Mouse (Mus musculus) lung, postnatal 25 days (tissue): ENCODE results near the gene Rora.

Source experiments
- DNase-seq: peaks from one replicate; pipeline ENCODE4 v3.0.0; 2022; ENCODE audit warnings: low spot score

Rora gene

DNA sequence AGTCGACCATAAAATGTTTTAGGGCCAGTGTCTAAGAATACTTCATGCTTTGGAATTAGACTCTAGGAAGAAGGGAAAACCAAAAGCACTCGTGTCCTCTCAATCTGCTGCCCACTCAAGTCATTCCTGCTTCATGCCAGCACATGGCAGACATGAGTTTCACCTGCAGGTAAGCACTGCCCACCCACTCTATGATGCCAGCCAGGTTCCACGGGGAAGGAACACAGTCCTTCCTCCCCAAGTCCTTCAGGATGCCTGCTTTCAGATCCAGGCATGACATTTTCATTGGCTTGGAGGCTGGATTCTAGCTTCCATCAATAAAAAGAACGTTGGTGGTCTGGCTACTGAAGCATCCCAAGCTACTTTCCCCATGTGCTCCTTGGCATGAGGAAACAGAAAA lies 166.4 kb downstream of the Rora start:
- DNase-seq = no peak

DNA sequence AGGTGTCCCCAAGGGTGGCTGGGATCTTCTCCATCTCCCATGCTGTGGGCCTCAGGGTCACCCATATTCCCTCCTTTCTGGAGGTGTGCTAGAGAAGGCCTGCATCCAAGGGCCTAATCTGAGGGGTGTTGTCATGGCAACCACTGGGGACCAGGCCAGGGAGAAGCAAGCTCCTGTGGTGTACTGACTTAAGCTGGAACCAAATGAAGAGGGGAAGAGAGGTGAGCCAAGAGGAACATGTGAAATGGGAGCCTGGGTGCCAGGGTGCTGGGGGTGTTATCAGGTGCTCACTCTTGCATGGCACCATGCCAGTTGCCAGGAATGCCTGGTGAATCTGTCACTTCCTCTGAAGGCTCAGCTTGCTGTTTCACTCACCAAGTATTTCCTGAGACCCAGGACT lies 166.9 kb downstream of the Rora start:
- DNase-seq = no peak

GRCm38 (mm10) chr9:68821388-68821787 lies 167.8 kb downstream of the Rora start:
- DNase-seq = no peak

GRCm38 (mm10) chr9:68823292-68823691 lies 169.7 kb downstream of the Rora start:
- no peak for DNase-seq

GRCm38 (mm10) chr9:68825107-68825506 lies 171.5 kb downstream of the Rora start:
- no peak for DNase-seq

DNA sequence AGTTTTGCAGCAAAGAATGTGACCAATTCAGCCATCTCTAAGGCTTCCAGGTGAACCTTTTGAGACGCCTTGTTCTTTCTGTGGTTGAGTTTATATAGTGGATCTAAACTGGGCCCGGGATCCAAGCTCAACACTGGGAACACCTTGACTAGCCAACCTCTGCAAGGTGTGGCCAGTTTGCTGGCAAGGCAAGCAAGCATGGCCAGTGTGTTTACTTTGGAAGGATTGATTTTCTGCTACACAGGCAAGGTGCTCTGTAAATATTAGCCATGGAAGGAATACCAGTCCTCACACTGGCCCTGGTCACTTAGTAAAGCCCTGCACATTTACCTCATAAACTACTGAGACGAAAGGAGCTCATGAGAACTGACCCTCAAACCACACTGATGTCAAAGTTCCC lies 172.3 kb downstream of the Rora start:
- peak; percentile 39 for DNase-seq

- no peak for DNase-seq
Measured at GRCm38 (mm10) chr9:68827441-68827840, 173.9 kb downstream of the Rora start.

DNA sequence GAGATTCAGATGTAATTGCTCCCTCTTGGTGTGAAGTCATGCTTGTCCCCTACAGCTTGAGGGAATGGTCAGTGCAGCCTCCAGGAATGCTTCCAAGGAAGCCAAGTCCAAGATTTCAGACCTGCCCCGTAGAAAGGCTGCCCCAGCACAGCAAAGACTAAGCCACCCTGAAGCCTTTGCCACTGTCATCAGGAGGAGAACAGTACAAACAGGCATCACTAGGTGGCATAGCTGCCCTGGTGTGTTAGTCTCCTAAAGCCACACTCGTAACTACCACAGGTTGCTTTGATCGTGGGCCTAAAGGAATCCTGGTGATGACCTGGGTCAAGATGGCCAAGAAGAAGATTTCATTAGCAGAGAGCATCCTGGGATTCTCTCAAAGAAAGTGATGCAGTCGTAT lies 176.3 kb downstream of the Rora start:
- no peak for DNase-seq

GRCm38 (mm10) chr9:68833323-68833722 lies 179.7 kb downstream of the Rora start:
- no peak for DNase-seq

- no peak for DNase-seq
Measured at GRCm38 (mm10) chr9:68835037-68835649, 181.6 kb downstream of the Rora start.

DNA sequence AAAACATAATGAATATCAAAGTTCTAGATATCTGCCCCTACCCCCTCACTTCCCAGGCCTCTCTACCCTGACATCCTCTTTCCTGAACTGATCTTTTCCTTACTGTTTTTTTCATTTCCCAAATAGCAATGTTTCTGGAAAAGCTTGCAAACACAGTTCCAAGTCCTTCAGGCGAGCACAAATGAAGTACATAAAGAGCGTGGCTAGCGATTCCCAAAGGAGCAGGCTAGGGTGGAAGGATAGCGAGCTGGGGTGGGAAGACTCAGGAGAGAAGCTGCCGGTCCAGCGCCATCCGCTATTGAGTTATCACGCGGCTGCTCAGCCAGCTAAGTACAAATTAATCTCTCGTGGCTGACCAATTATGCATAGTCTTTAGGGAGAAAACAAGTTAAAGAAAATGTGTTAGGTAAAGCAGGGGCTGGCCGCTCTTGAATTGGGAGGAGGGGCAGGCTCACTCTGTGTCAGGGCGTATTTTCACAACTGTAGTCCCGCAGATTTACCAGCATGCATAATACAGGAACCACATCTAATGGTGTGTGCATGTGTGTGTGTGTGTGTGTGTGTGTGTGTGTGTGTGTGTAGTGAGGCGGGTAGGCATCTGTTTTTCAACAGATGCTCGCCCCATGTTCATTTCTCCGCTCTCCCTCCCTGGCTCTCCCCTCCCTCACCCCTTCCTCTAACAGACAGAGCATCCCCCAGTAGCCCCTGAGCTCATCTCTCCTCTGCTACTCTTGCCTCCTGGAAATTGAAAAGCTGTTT lies 188.7 kb downstream of the Rora start:
- DNase-seq = no peak

- DNase-seq = no peak
Measured at GRCm38 (mm10) chr9:68845556-68845955, 192.0 kb downstream of the Rora start.

- DNase-seq = no peak
Measured at GRCm38 (mm10) chr9:68850321-68850720, 196.7 kb downstream of the Rora start.

- DNase-seq = no peak
Measured at GRCm38 (mm10) chr9:68852201-68852600, 198.6 kb downstream of the Rora start.

DNA sequence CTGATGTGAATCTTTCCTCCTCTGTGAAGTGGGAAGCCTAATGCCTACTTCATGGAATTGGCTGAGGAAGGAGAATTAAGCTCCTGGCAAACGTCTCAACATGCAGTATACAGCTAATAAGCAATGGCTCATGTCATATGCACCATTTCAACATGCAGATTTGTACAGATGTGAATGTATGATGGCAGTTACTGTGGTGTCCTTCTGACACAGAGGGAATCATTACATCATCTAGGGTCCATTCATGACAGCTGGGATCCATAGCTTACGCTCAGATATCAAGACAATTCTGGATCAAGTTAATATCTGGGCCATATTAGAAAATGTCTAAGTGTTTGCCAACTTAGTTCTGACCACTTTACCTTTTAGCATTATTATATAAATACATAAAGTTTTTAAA lies 199.3 kb downstream of the Rora start:
- no peak for DNase-seq

GRCm38 (mm10) chr9:68859500-68859899 lies 205.9 kb downstream of the Rora start:
- DNase-seq = peak; percentile 39

DNA sequence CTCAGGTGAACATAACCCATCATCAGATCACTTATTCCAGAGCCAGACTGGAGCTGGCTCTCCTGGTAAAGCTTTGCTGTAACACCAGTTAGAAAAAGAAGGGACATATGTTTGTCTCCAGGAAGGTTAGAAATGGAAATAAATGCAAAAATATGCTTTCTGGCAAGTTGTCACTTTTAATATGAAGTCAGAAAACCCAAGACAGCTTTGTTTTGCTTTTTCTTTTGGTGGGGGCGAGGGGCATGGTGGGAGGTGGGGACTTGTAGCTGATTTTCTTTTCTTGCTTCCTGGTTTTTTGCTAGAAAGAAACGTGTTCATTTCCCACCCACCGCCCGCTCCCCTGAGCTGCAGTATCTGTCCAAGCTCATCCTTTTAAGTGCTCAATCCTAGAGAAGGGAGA lies 212.7 kb downstream of the Rora start:
- DNase-seq = no peak

DNA sequence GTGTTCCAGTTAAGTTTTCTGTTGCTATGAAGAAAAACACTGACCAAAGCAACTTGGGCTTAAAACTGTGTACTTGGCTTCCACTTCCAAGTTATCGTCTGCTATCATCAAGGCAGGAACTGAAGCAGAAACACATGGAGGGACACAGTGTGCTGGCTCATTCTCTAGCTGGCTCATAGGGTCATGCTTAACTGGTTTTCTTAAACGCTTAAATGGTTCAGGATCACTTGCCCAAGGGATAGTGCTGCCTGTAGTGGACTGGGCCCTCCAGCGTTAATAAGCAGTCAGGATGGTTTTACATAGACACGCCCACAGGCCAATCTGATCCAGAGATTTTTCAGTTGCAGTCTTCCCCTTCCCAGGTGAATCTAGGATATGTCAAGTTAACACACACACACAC lies 220.3 kb downstream of the Rora start:
- DNase-seq = no peak

GRCm38 (mm10) chr9:68874544-68874943 lies 221.0 kb downstream of the Rora start:
- DNase-seq = no peak

GRCm38 (mm10) chr9:68875791-68876190 lies 222.2 kb downstream of the Rora start:
- no peak for DNase-seq

- DNase-seq = no peak
Measured at GRCm38 (mm10) chr9:68876289-68876688, 222.7 kb downstream of the Rora start.

GRCm38 (mm10) chr9:68881896-68882295 lies 228.3 kb downstream of the Rora start:
- DNase-seq = peak; percentile 49

DNA sequence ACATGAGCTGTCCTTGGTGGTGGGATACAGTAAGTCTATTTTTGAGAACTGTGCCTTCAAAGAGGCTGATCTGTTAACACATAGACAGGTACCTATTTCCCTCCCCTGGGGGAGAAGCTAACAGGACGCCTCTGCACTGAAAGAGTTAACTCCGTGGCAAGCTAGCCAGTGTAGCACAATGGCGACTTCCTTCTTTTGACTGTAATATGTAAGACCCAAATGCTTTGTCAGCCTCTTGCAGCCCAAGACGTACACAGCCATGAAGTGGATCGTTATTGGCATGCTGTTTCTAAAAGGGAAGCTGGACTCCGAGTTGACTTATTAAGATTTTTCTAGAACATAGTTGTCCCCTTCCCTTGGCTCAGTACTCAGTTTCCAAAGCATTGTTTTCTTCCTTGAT lies 229.4 kb downstream of the Rora start:
- no peak for DNase-seq

DNA sequence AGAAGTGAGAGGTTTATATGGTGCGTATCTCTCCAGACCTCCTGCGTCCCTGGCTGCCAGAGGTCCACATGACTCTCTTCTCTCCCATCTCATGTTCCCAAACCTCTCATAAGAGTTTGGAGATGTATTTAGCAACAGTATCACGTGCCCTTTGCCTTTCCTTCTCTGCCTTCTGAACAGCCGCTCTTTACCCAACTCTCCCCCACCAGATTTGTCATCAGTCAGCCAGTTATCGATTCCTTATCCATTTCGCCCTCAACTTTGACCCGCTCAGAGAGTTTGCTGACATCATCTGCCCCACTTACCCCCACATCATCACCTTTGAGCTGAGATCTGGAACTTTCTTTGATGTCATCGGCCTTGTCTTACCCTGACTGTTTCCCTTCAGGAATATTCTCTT lies 230.1 kb downstream of the Rora start:
- no peak for DNase-seq
